Mouse (Mus musculus) kidney, postnatal 25 days (tissue): ENCODE measurements at regions not wholly inside any gene's neighbourhood (a gene's known extent, or its start where the extent isn't known, plus 50 kb on each side); places are given as distances from the start of the nearest gene placed in this dataset.

ENCODE experiments used
- DNase-seq, 2 experiments: peaks; one replicate each; pipeline ENCODE4 v3.0.0; 2021; ENCODE audit warnings: mixed read lengths in 2 of 2

- DNase-seq, result no peak
Observed at GRCm38 (mm10) chr10:117579210-117579609, 50.1 kb upstream of the Cpm start.

- no peak for DNase-seq
Observed at GRCm38 (mm10) chr10:117578696-117579146, 50.6 kb upstream of the Cpm start.

- no peak for DNase-seq
Observed at GRCm38 (mm10) chr10:117577970-117578695, 51.2 kb upstream of the Cpm start.

GRCm38 (mm10) chr10:117576881-117577730 is 52.2 kb upstream of the Cpm start:
- DNase-seq, result no peak

GRCm38 (mm10) chr10:117576154-117576859 is 53.0 kb upstream of the Cpm start:
- DNase-seq, result no peak

GRCm38 (mm10) chr10:117575404-117576153 is 53.7 kb upstream of the Cpm start:
- DNase-seq, result no peak

- DNase-seq, result no peak
Observed at GRCm38 (mm10) chr10:117574915-117575314, 54.4 kb upstream of the Cpm start.

- DNase-seq, result no peak
Observed at GRCm38 (mm10) chr10:117574056-117574727, 55.1 kb upstream of the Cpm start.

- no peak for DNase-seq
Observed at GRCm38 (mm10) chr10:117573596-117573850, 55.8 kb upstream of the Cpm start.

- DNase-seq, result no peak
Observed at GRCm38 (mm10) chr10:117572746-117573595, 56.3 kb upstream of the Cpm start.

- no peak for DNase-seq
Observed at GRCm38 (mm10) chr10:117571891-117572573, 57.3 kb upstream of the Cpm start.

- peak; percentile 38 to 47 for DNase-seq
Observed at GRCm38 (mm10) chr10:117570971-117571861, 58.1 kb upstream of the Cpm start.

- no peak for DNase-seq
Observed at GRCm38 (mm10) chr10:117570091-117570970, 59.0 kb upstream of the Cpm start.

- no peak for DNase-seq
Observed at GRCm38 (mm10) chr10:117569301-117570079, 59.8 kb upstream of the Cpm start.

GRCm38 (mm10) chr10:117568472-117569300 is 60.6 kb upstream of the Cpm start:
- DNase-seq, result no peak

GRCm38 (mm10) chr10:117568138-117568387 is 61.2 kb upstream of the Cpm start:
- DNase-seq, result no peak
